Mouse (Mus musculus): ENCODE measurements around the gene Rbm38. TPM values are rescaled to one million over a fixed set of nuclear protein-coding genes. Genes with fewer than 3 reads are reported as not detected.

The Rbm38 gene
- polyA plus RNA-seq, 1 experiment from 2014 or later = 305 TPM

DNA sequence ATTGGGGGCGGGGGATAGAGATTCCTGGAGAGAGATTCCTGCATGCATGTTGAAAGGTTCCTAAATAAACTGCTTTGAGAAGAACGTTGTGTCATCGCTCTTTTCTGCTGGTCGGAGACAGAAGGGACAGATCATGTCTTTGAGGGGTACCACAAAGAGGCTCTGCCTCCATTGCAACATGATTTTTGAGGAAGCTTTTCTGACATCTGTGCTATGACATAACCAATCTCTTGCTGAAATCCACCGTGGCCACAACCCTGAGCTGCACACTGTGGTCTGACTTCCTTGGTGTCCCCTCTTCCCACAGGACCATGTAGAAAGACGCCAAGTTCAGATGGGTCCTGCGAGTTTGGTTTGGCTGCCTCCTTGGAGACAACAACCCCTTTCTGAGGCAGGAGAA, 52.6 kb downstream of the Rbm38 start:
- WGBS (ENCODE audit: insufficient replicate concordance) = 48% methylated on average over 7 of the region's 7 CpGs

DNA sequence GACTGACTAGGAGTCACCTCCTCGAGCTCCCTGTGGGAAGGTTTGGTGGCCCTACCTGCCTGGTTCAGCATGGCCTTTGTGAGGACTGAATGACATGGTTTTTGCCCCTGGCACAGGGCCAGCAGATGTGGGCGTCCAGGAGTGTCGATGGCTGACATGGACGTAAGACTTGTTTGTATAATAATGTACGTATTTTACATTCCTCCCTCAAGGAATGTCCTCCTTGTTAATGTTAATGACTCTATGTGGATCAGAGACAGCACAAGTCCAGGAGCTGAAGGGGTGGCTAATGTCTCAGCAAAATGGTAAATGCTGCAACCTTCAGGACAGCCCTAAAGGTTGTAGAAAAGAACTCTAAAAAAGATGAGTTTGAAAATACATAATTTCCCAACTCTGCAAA, 53.4 kb downstream of the Rbm38 start:
- no peak overlapping the region for H3K9ac ChIP-seq
- WGBS (ENCODE audit: insufficient replicate concordance) = 68% methylated on average over 5 of the region's 5 CpGs

More for the DNA sequence above, 52.6 kb downstream of the Rbm38 start:
- H3K4me1 ChIP-seq = no peaks in the 10 kb centered on the region
- H3K9ac ChIP-seq = no peak overlapping the region
- no peak overlapping the region for H3K4me2 ChIP-seq
- no peak overlapping the region for H3K27ac ChIP-seq
- H3K9me3 ChIP-seq (replicated peaks) = peaks cover 12% of the 10 kb centered on the region; the same call in 1 of the 2 replicates
- 0 out of 2 replicates have a peak, but pooled peaks cover 12% of the 10 kb centered on the region for H3K27me3 ChIP-seq (replicated peaks)
- ATAC-seq = no peak
- no peak overlapping the region for H3K4me3 ChIP-seq
- no peaks in the 10 kb centered on the region for H3K36me3 ChIP-seq

DNA sequence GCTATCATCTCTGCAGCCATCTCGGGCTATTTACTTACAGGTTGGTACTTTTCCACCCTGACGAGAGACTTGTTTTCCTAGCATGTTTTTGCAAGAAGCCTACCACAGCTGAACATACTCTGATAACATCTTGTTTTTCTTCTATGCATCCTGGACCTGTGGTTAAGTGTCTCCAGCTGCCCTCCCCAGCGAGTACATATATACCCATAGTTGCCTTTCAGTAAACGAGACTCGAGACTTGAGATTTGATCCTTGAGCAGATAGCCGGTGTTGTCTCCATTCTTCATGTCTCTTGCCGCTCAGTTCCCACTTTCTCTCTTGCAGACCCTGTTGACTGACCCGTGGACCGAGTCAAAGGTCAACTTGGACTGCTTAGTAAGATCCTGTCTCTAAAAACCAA, 56.6 kb downstream of the Rbm38 start:
- Histone ChIP-seq H3K4me1 (peaks cover 5% of the 10 kb centered on the region; the same call in 1 of the 2 replicates), H3K4me2 (no peak overlapping the region), H3K27ac (no peak overlapping the region), H3K4me3 (no peak overlapping the region), H3K36me3 (no peaks in the 10 kb centered on the region), H3K9me3 (replicated peaks) (0 out of 2 replicates have a peak, but pooled peaks cover 5% of the 10 kb centered on the region), H3K9ac (no peak overlapping the region), H3K27me3 (replicated peaks) (0 out of 2 replicates have a peak, but pooled peaks cover 12% of the 10 kb centered on the region)
- ATAC-seq = no peak
- 50% methylated on average over 9 of the region's 9 CpGs for WGBS (ENCODE audit: insufficient replicate concordance)

More for the DNA sequence above, 53.4 kb downstream of the Rbm38 start:
- no peak overlapping the region for H3K4me2 ChIP-seq
- H3K9me3 ChIP-seq (replicated peaks) = peaks cover 6% of the 10 kb centered on the region; the same call in 1 of the 2 replicates
- H3K36me3 ChIP-seq = no peaks in the 10 kb centered on the region
- H3K27me3 ChIP-seq (replicated peaks) = 0 out of 2 replicates have a peak, but pooled peaks cover 12% of the 10 kb centered on the region
- H3K4me1 ChIP-seq = no peaks in the 10 kb centered on the region
- no peak overlapping the region for H3K27ac ChIP-seq
- H3K4me3 ChIP-seq = no peak overlapping the region
- ATAC-seq = no peak

DNA sequence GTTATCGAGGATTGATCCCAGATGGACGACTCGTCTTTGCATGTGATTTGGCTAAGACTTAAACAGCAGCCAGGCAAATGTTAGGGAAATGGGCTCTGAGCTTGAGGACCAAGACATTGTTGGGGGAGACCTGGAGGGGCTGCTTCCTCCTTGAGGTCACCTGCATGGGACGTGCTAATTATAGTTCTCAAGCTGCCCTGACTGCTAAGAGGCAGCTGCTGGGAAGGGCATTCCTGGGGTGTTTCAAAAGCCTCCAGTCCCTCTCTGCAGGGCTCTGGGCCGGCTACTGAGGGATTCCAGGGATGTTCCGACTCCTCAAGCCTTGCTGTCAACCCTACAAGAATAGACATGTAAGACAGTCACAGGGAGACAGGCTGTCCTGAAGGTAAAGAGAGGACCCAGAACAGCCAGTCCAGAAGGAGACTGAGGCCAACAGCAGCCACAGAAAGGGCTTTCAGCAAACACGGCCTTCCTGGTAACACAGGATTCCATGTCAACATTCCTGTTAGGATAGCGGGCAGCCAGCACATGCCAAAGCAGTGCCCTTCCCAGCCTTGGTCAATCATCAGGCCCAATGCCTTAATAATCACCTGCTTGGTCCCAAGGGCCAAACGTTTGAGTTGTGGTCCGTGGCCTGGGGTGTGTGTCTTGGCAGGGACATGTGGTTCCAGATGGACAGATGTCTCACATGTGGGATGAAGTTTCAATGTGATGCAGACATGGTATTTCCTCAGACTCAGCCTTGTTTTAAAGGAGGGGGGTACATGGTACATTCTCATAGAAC, 59.7 kb downstream of the Rbm38 start:
- no peak overlapping the region for H3K4me3 ChIP-seq
- 60% methylated on average over 10 of the region's 10 CpGs for WGBS (ENCODE audit: insufficient replicate concordance)

DNA sequence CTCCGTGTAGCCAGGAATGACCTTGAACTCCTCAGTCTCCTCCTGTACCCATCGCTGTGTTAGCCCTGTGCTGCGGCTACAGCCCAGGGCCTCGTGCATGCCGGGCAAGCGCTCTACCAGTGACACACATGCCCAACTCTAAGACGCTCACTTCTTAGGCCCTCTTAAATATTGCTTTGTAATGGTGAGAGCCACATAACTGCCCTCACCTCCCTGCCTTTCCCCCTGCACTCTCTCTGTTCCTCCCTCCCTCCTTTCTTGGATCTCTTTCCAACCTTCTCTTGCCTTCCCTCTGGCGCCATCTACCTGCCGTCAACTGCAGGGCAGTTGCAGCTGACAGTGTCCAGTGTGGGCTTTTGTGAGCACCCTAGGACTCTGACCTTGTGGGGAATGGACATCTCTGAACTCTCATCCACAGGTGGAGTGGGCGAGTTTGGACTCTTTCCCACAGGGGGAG, 60.5 kb downstream of the Rbm38 start:
- no peak overlapping the region for H3K4me2 ChIP-seq
- H3K27ac ChIP-seq = no peak overlapping the region
- no peak overlapping the region for H3K4me3 ChIP-seq
- no peaks in the 10 kb centered on the region for H3K9me3 ChIP-seq (replicated peaks)
- H3K27me3 ChIP-seq (replicated peaks) = no peaks in the 10 kb centered on the region
- peaks cover 21% of the 10 kb centered on the region for H3K4me1 ChIP-seq
- ATAC-seq = peak; percentile 62
- H3K36me3 ChIP-seq = no peaks in the 10 kb centered on the region
- WGBS (ENCODE audit: insufficient replicate concordance) = 27% methylated on average over 10 of the region's 10 CpGs
- no peak overlapping the region for H3K9ac ChIP-seq

More for the DNA sequence above, 59.7 kb downstream of the Rbm38 start:
- Histone ChIP-seq H3K9ac (no peak overlapping the region), H3K36me3 (no peaks in the 10 kb centered on the region), H3K4me1 (peaks cover 21% of the 10 kb centered on the region), H3K9me3 (replicated peaks) (no peaks in the 10 kb centered on the region), H3K4me2 (no peak overlapping the region), H3K27ac (no peak overlapping the region), H3K27me3 (replicated peaks) (no peaks in the 10 kb centered on the region)
- ATAC-seq = no peak

DNA sequence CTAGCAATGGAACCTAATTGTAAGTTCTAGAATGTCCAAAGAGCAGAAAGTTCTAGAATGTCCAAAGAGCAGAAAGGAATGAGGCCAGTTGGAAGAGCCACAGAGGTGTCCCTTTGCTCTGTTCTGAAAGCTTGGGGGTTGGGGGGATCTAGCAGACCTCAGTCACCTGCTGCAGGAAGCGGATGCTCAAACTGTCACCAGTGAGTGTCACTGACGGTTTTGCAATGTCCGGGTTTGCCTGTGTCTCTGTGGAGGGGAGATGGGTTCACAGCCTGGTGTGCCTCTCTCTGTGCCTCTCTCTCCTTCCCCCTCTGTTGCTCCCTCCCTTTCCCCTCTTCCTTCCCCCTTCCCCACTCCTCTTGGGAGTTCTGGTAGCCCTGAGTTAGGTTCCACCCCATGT, 62.4 kb downstream of the Rbm38 start:
- H3K9ac ChIP-seq = no peak overlapping the region
- no peaks in the 10 kb centered on the region for H3K36me3 ChIP-seq
- H3K4me1 ChIP-seq = peaks cover 21% of the 10 kb centered on the region
- ATAC-seq = no peak
- no peak overlapping the region for H3K4me2 ChIP-seq
- no peaks in the 10 kb centered on the region for H3K9me3 ChIP-seq (replicated peaks)
- no peaks in the 10 kb centered on the region for H3K27me3 ChIP-seq (replicated peaks)
- no peak overlapping the region for H3K27ac ChIP-seq
- no peak overlapping the region for H3K4me3 ChIP-seq
- WGBS (ENCODE audit: insufficient replicate concordance) = 50% methylated on average over 3 of the region's 3 CpGs

DNA sequence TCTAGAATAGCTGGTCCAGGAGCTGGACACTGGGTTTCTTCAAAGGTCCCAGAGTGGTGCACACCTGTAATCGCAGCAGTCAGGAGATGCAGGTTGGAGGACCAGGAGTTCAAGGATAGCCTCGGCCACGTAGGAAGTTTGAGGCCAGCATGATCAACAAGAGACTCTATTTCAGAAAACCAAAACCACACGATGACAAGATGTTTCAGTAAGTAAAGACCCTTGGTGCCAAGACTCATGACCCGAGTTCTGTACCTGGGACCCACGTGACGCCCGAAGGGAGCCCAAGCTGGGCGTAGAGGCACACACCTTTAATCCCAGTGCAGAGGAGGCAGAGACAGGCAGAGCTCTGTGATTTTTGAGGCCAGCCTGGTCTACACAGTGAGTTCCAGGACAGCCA, 62.8 kb downstream of the Rbm38 start:
- H3K9ac ChIP-seq = no peak overlapping the region
- H3K4me2 ChIP-seq = peak overlapping the region; percentile 53
- H3K36me3 ChIP-seq = no peaks in the 10 kb centered on the region
- H3K4me3 ChIP-seq = no peak overlapping the region
- H3K9me3 ChIP-seq (replicated peaks) = no peaks in the 10 kb centered on the region
- peaks cover 21% of the 10 kb centered on the region for H3K4me1 ChIP-seq
- peak overlapping the region; percentile 28; the same call in 1 of the 2 replicates for H3K27ac ChIP-seq
- no peaks in the 10 kb centered on the region for H3K27me3 ChIP-seq (replicated peaks)
- 0 out of 2 replicates have a peak, but pooled peaks have one; percentile 4 for ATAC-seq
- WGBS (ENCODE audit: insufficient replicate concordance) = 61% methylated on average over 9 of the region's 9 CpGs

DNA sequence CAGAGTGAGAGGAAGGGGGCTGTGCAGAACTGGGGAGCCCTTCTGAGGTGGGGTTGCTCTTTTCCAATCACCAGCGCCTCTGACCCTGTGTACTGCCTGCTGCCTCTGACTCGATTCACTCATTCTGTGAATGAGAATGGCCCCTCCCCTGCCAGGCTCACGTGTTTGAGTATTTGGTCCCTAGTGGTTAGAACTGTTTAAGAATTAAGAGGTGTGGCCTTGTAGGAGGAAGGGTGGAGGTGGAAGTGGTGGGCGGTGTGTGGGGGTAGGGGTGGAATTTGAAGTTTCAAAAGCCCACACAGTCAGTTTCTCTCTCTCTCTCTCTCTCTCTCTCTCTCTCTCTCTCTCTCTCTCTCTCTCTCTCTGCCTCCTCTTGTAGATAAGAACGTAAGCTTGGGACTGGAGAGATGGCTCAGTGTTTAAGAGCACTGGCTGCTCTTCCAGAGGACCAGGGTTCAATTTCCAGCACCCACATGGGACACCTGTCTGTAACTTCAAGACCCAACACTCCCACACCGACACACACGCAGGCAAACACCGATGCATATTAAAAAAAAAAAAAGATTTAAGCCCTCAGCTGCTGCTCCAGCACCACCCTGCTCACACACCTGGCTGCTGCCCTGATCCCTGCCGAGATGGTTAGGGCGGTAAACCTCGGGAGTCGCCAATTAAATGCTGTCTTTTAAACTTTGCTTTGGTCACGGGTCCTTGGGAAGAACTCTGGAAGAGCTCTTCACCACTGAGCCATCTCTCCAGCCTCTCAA, 63.6 kb downstream of the Rbm38 start:
- ATAC-seq = peak; percentile 75
- H3K4me2 ChIP-seq = peak overlapping the region; percentile 53
- WGBS (ENCODE audit: insufficient replicate concordance) = 13% methylated on average over 12 of the region's 13 CpGs
- H3K27me3 ChIP-seq (replicated peaks) = no peaks in the 10 kb centered on the region
- no peaks in the 10 kb centered on the region for H3K9me3 ChIP-seq (replicated peaks)
- peak overlapping the region; percentile 28; the same call in 1 of the 2 replicates for H3K27ac ChIP-seq
- H3K9ac ChIP-seq = no peak overlapping the region
- H3K4me3 ChIP-seq = peak overlapping the region; percentile 4; the same call in 1 of the 2 replicates
- no peaks in the 10 kb centered on the region for H3K36me3 ChIP-seq
- H3K4me1 ChIP-seq = peaks cover 21% of the 10 kb centered on the region

Other genes with a start within 250 kb of the Rbm38 start
- gene Bmp7, start 80.2 kb upstream of the Rbm38 start, polyA plus RNA-seq (2016; fragmentation: Nextera tagmentation; extraction: Ambion mirVana) = 3.3 and 4.4 TPM in 2 replicates
- 0.10 TPM in 1 of 2 replicates, not detected in the other for gene Spo11, start 42.8 kb upstream of the Rbm38 start, polyA plus RNA-seq (2016; fragmentation: Nextera tagmentation; extraction: Ambion mirVana)
- 117 and 119 TPM in 2 replicates for gene Rae1, start 20.4 kb upstream of the Rbm38 start, polyA plus RNA-seq (2016; fragmentation: Nextera tagmentation; extraction: Ambion mirVana)
- 0.04 and 0.06 TPM in 2 replicates for gene Ctcfl, start 99.0 kb downstream of the Rbm38 start, polyA plus RNA-seq (2016; fragmentation: Nextera tagmentation; extraction: Ambion mirVana)
- 0.07 and 0.20 TPM in 2 replicates for gene Pck1, start 132.6 kb downstream of the Rbm38 start, polyA plus RNA-seq (2016; fragmentation: Nextera tagmentation; extraction: Ambion mirVana)
- 0.21 and 0.36 TPM in 2 replicates for gene Zbp1, start 198.4 kb downstream of the Rbm38 start, polyA plus RNA-seq (2016; fragmentation: Nextera tagmentation; extraction: Ambion mirVana)

Measured in liver, embryonic 12.5 days (tissue).